Mouse (Mus musculus) limb, embryonic 14.5 days (tissue): ENCODE data around the gene Fam173a. TPM values are rescaled to one million over a fixed set of nuclear protein-coding genes. Genes with fewer than 3 reads are reported as not detected.

Source experiments
- ATAC-seq: fragments of 200-750 bp; cut with Nextera tagmentation; 2 replicates; pipeline ENCODE4 v1.8.0; 2017; ENCODE audit warnings: low read depth, moderate number of reproducible peaks, moderate TSS enrichment; ENCODE audit not compliant: low FRiP score
- DNase-seq: peaks from one replicate; pipeline ENCODE4 v3.0.0-alpha.2; 2015; ENCODE audit warnings: low spot score
- H3K27ac ChIP-seq: fragments of 300-500 bp; sonication (generic); replicated peaks from 2 replicates; pipeline ENCODE4 v1.5.1; 2014; ENCODE audit warnings: low read depth, mild to moderate bottlenecking, low read length, moderate library complexity, mixed read lengths
- H3K27me3 ChIP-seq: fragments of 300-500 bp; sonication (generic); 2 replicates; pipeline ENCODE4 v1.6.1; 2014; ENCODE audit warnings: low read length, mixed read lengths; ENCODE audit not compliant: control insufficient read depth, insufficient read depth
- H3K36me3 ChIP-seq: fragments of 300-500 bp; sonication (generic); 2 replicates; pipeline ENCODE4 v1.6.1; 2014; ENCODE audit warnings: mild to moderate bottlenecking, low read length, moderate library complexity, mixed read lengths; ENCODE audit not compliant: control insufficient read depth, insufficient read depth
- H3K4me1 ChIP-seq: fragments of 300-500 bp; sonication (generic); 2 replicates; pipeline ENCODE4 v1.6.1; 2014; ENCODE audit warnings: antibody characterized with exemption, low read length, mixed read lengths; ENCODE audit not compliant: control insufficient read depth, insufficient read depth
- H3K4me2 ChIP-seq: fragments of 300-500 bp; sonication (generic); replicated peaks from 2 replicates; pipeline ENCODE4 v1.6.1; 2014; ENCODE audit warnings: low read depth, mild to moderate bottlenecking, low read length, moderate library complexity; ENCODE audit not compliant: severe bottlenecking
- H3K4me3 ChIP-seq: fragments of 300-500 bp; sonication (generic); replicated peaks from 2 replicates; pipeline ENCODE4 v1.5.1; 2014; ENCODE audit warnings: low read length
- H3K9ac ChIP-seq: fragments of 300-500 bp; sonication (generic); 2 replicates; pipeline ENCODE4 v1.6.1; 2014; ENCODE audit warnings: mild to moderate bottlenecking, low read depth, low read length, moderate library complexity; ENCODE audit not compliant: severe bottlenecking
- H3K9me3 ChIP-seq: fragments of 300-500 bp; sonication (generic); 2 replicates; pipeline ENCODE4 v1.6.1; 2016; ENCODE audit warnings: low read length; ENCODE audit not compliant: control insufficient read depth
- POLR2A ChIP-seq: fragments of 200-500 bp; IDR thresholded peaks from 2 replicates; pipeline ENCODE4 v1.8.0; 2012; ENCODE audit warnings: inconsistent platforms, mild to moderate bottlenecking, moderate library complexity, borderline replicate concordance; ENCODE audit not compliant: insufficient read depth, insufficient read length; ENCODE audit errors: extremely low read depth
- WGBS: fragments of 180-500 bp; shearing (Covaris S2); extraction: QIAGEN DNeasy Blood & Tissue Kit; methylation state at CpG from one replicate; pipeline ENCODE4 v1.1.7; 2014; 5-methylcytosine and 5-hydroxymethylcytosine counted together
- polyA plus RNA-seq, 2 experiments: library from polyadenylated mRNA; depleted of rRNA in 1 of 2; stranded (reverse) in 1 of 2; unstranded in 1 of 2; fragments of >200 nt; fragmentation: Nextera tagmentation in 1 of 2; extraction: Ambion mirVana in 1 of 2; gene quantifications; 2 replicates each; pipeline versions ENCODE4 v1.2.1 to v1.2.3; 2012 to 2014

The Fam173a gene
- polyA plus RNA-seq, 2 experiments, result 73.8 to 117 TPM

- DNase-seq (peak; percentile 87), ATAC-seq (peak; percentile 54)
- Histone ChIP-seq H3K36me3 (peaks cover 41% of the 10 kb centered on the region), H3K4me2 (peak within 1 kb of the TSS; percentile 79), H3K4me1 (peaks cover 36% of the 10 kb centered on the region), H3K27me3 (no peaks in the 10 kb centered on the region), H3K4me3 (peak within 1 kb of the TSS; percentile 67), H3K9me3 (no peaks in the 10 kb centered on the region), H3K27ac (peak within 1 kb of the TSS; percentile 81), H3K9ac (peak within 1 kb of the TSS; percentile 73)
- WGBS, result 2% methylated on average over 32 of the region's 32 CpGs
- TF ChIP-seq POLR2A, result peak; percentile 63; the same call in 1 of the 2 replicates
Observed at GRCm38 (mm10) chr17:25828712-25829557, 36.2 kb upstream of the Fam173a start, which contains the start of gene Jmjd8. Gene Jmjd8 (plus strand): TSS chr17:25828867.

GRCm38 (mm10) chr17:25828223-25828594 lies 35.5 kb upstream of the Fam173a start:
- H3K4me3 ChIP-seq, result peak overlapping the region; percentile 67
- DNase-seq, result no peak
- no peak for ATAC-seq
- H3K36me3 ChIP-seq, result peaks cover 41% of the 10 kb centered on the region
- TF ChIP-seq POLR2A, result no peak
- peak overlapping the region; percentile 81; the same call in 1 of the 2 replicates for H3K27ac ChIP-seq
- peak overlapping the region; percentile 73; the same call in 1 of the 2 replicates for H3K9ac ChIP-seq
- no peaks in the 10 kb centered on the region for H3K27me3 ChIP-seq
- 88% methylated on average over 8 of the region's 8 CpGs for WGBS
- H3K9me3 ChIP-seq, result no peaks in the 10 kb centered on the region
- peaks cover 34% of the 10 kb centered on the region for H3K4me1 ChIP-seq
- H3K4me2 ChIP-seq, result peak overlapping the region; percentile 79

DNA sequence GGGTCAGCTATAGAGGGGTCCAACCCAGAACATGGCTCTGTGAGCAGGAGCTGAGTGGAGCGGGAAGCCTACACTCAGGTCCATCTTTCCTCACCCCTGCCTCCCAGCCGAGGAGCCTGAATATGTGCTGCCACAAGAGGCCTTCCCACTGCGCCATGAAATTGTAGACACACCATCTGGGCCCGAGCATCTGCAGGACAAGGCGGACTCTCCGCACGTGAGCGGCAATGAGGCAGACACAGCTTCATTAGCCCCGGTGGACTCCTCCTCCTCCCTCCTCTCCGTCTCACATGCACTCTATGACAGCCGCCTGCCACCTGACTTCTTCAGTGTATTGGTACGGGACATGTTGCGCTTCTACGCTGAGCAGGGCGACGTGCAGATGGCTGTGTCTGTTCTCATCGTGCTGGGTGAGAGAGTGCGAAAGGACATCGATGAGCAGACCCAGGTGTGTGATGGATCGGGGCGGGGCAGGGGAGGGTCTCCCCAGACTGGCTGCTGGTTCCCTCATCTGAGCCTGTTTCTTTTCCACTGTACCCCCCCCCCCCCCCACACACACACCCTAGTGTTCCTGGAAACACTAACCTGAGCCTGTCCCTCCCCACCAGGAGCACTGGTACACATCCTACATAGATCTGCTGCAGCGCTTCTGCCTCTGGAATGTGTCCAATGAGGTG lies 35.0 kb upstream of the Fam173a start:
- Histone ChIP-seq H3K4me3 (no peak overlapping the region), H3K9me3 (no peaks in the 10 kb centered on the region), H3K4me1 (peaks cover 34% of the 10 kb centered on the region), H3K9ac (no peak overlapping the region), H3K27me3 (no peaks in the 10 kb centered on the region), H3K36me3 (peaks cover 41% of the 10 kb centered on the region), H3K27ac (no peak overlapping the region), H3K4me2 (no peak overlapping the region)
- 91% methylated on average over 22 of the region's 22 CpGs for WGBS
- no peak for TF ChIP-seq POLR2A
- DNase-seq (no peak), ATAC-seq (no peak)

DNA sequence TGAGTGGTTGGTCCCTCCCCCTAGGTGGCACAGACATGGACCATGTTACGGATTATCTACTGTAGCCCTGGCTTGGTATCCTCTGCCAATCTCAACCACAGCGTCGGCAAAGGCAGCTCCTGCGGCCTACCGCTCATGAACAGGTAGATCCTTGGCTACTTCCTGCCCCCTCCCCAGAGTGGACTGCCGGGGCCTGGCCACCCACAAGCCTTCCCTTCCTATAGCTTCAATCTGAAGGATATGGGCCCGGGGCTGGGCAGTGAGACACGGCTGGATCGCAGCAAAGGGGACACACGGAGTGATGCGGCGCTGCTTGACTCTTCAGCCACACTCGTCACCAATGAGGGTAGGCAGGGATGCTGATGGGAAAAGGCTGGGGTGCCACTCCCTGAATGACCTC lies 34.3 kb upstream of the Fam173a start:
- no peaks in the 10 kb centered on the region for H3K27me3 ChIP-seq
- no peak overlapping the region for H3K4me3 ChIP-seq
- peaks cover 41% of the 10 kb centered on the region for H3K36me3 ChIP-seq
- no peak for TF ChIP-seq POLR2A
- no peak overlapping the region for H3K4me2 ChIP-seq
- peaks cover 34% of the 10 kb centered on the region for H3K4me1 ChIP-seq
- H3K9me3 ChIP-seq, result no peaks in the 10 kb centered on the region
- DNase-seq, result no peak
- no peak overlapping the region for H3K9ac ChIP-seq
- no peak for ATAC-seq
- WGBS, result 96% methylated on average over 13 of the region's 13 CpGs
- H3K27ac ChIP-seq, result no peak overlapping the region

- no peak overlapping the region for H3K4me2 ChIP-seq
Observed at GRCm38 (mm10) chr17:25825984-25826570, 33.4 kb upstream of the Fam173a start.

More at GRCm38 (mm10) chr17:25825984-25826570, 33.4 kb upstream of the Fam173a start:
- 96% methylated on average over 27 of the region's 27 CpGs for WGBS
- no peaks in the 10 kb centered on the region for H3K27me3 ChIP-seq
- H3K9ac ChIP-seq, result no peak overlapping the region
- no peaks in the 10 kb centered on the region for H3K9me3 ChIP-seq
- TF ChIP-seq POLR2A, result no peak
- H3K27ac ChIP-seq, result no peak overlapping the region
- peaks cover 25% of the 10 kb centered on the region for H3K4me1 ChIP-seq
- H3K4me3 ChIP-seq, result no peak overlapping the region
- no peak for ATAC-seq
- no peak for DNase-seq
- H3K36me3 ChIP-seq, result peaks cover 33% of the 10 kb centered on the region
